Mouse (Mus musculus) small intestine, adult 2 months (tissue): Measurements from ENCODE around the gene Zfp281. TPM values are rescaled to one million over a fixed set of nuclear protein-coding genes. Genes with fewer than 3 reads are reported as not detected.

Experiments used
- H3K27ac ChIP-seq: fragments of 200-500 bp; 2 replicates; pipeline ENCODE4 v1.5.1; 2012; ENCODE audit warnings: low read depth, low read length, control low read depth, inconsistent platforms; ENCODE audit not compliant: insufficient read depth
- H3K27me3 ChIP-seq: fragments of 200-500 bp; 2 replicates; pipeline ENCODE4 v1.6.1; 2012; ENCODE audit warnings: mild to moderate bottlenecking, moderate library complexity, low read length, inconsistent platforms; ENCODE audit not compliant: control insufficient read depth, insufficient read depth
- H3K36me3 ChIP-seq: fragments of 200-500 bp; 2 replicates; pipeline ENCODE4 v1.6.1; 2012; ENCODE audit warnings: mild to moderate bottlenecking, low read length, control low read depth, inconsistent platforms; ENCODE audit not compliant: control insufficient read depth, insufficient read depth
- H3K4me1 ChIP-seq: fragments of 200-500 bp; 2 replicates; pipeline ENCODE4 v1.6.1; 2012; ENCODE audit warnings: low read length, inconsistent platforms, mixed read lengths; ENCODE audit not compliant: control insufficient read depth, insufficient read depth, insufficient read length
- H3K4me3 ChIP-seq: fragments of 200-500 bp; 2 replicates; pipeline ENCODE4 v1.5.1; 2012; ENCODE audit warnings: low read depth, mild to moderate bottlenecking, control low read depth, inconsistent platforms, low read length, moderate library complexity
- CTCF ChIP-seq: fragments of 200-500 bp; IDR thresholded peaks from 2 replicates; pipeline ENCODE4 v1.5.1; 2012; ENCODE audit warnings: low read depth, mild to moderate bottlenecking, control low read depth, inconsistent platforms, low read length, moderate library complexity, mixed read lengths; ENCODE audit not compliant: insufficient replicate concordance, insufficient read length; ENCODE audit errors: extremely low read depth
- POLR2A ChIP-seq: fragments of 200-500 bp; IDR thresholded peaks from 2 replicates; pipeline ENCODE4 v1.6.1; 2012; ENCODE audit warnings: low read depth, mild to moderate bottlenecking, control low read depth, inconsistent platforms, low read length, moderate library complexity
- WGBS: fragments of 180-500 bp; shearing (Covaris S2); methylation state at CpG from one replicate; pipeline ENCODE4 v1.1.7; 2018; 5-methylcytosine and 5-hydroxymethylcytosine counted together
- polyA plus RNA-seq: library from polyadenylated mRNA; depleted of rRNA; stranded (reverse); fragments of >200 nt; gene quantifications from 2 replicates; pipeline ENCODE4 v1.2.3, GENCODE M21; 2012; rRNA removed

The Zfp281 gene
- polyA plus RNA-seq, result 0.42 and 0.63 TPM in 2 replicates

GRCm38 (mm10) chr1:136624146-136625018, at the start of gene Zfp281:
Gene Zfp281 (plus strand): TSS chr1:136624901.
- Histone ChIP-seq H3K36me3 (no peaks in the 10 kb centered on the region), H3K27me3 (no peaks in the 10 kb centered on the region; the same call in 1 of the 2 replicates), H3K27ac (0 out of 2 replicates have a peak within 1 kb of the TSS, but pooled peaks have one; percentile 12), H3K4me1 (peaks cover 6% of the 10 kb centered on the region; the same call in 1 of the 2 replicates), H3K4me3 (peak within 1 kb of the TSS; percentile 76)
- TF ChIP-seq POLR2A (peak; percentile 56), CTCF (no peak)
- under 1% methylated on average over 45 of the region's 45 CpGs for WGBS

GRCm38 (mm10) chr1:136577890-136578663, 46.6 kb upstream of the Zfp281 start:
- TF ChIP-seq CTCF (no peak), POLR2A (no peak)
- no peak overlapping the region for H3K27ac ChIP-seq
- H3K4me1 ChIP-seq, result no peaks in the 10 kb centered on the region
- 0 out of 2 replicates have a peak, but pooled peaks cover 2% of the 10 kb centered on the region for H3K27me3 ChIP-seq
- WGBS, result 39% methylated on average over 16 of the region's 16 CpGs
- no peaks in the 10 kb centered on the region for H3K36me3 ChIP-seq
- H3K4me3 ChIP-seq, result no peak overlapping the region

GRCm38 (mm10) chr1:136579360-136579759, 45.3 kb upstream of the Zfp281 start:
- no peaks in the 10 kb centered on the region for H3K4me1 ChIP-seq
- H3K27me3 ChIP-seq, result 0 out of 2 replicates have a peak, but pooled peaks cover 2% of the 10 kb centered on the region
- TF ChIP-seq CTCF (no peak), POLR2A (no peak)
- WGBS, result 82% methylated on average over 14 of the region's 14 CpGs
- H3K4me3 ChIP-seq, result no peak overlapping the region
- no peak overlapping the region for H3K27ac ChIP-seq
- no peaks in the 10 kb centered on the region for H3K36me3 ChIP-seq

- Histone ChIP-seq H3K27me3 (0 out of 2 replicates have a peak, but pooled peaks cover 2% of the 10 kb centered on the region), H3K27ac (no peak overlapping the region), H3K36me3 (no peaks in the 10 kb centered on the region), H3K4me3 (no peak overlapping the region), H3K4me1 (no peaks in the 10 kb centered on the region)
- no peak for TF ChIP-seq POLR2A
- TF ChIP-seq CTCF, result no peak
- 75% methylated on average over 8 of the region's 8 CpGs for WGBS
Measured at GRCm38 (mm10) chr1:136580266-136580665, 44.4 kb upstream of the Zfp281 start.

GRCm38 (mm10) chr1:136581841-136582240, 42.9 kb upstream of the Zfp281 start:
- Histone ChIP-seq H3K27me3 (no peaks in the 10 kb centered on the region), H3K4me1 (no peaks in the 10 kb centered on the region), H3K36me3 (no peaks in the 10 kb centered on the region), H3K4me3 (no peak overlapping the region), H3K27ac (no peak overlapping the region)
- WGBS, result 75% methylated on average over 8 of the region's 8 CpGs
- TF ChIP-seq CTCF (no peak), POLR2A (no peak)

GRCm38 (mm10) chr1:136587761-136588405, 36.8 kb upstream of the Zfp281 start:
- no peaks in the 10 kb centered on the region for H3K36me3 ChIP-seq
- TF ChIP-seq POLR2A, result no peak
- no peak for TF ChIP-seq CTCF
- H3K27me3 ChIP-seq, result peaks cover 10% of the 10 kb centered on the region
- WGBS, result 79% methylated on average over 13 of the region's 13 CpGs
- H3K4me1 ChIP-seq, result no peaks in the 10 kb centered on the region
- H3K4me3 ChIP-seq, result no peak overlapping the region
- no peak overlapping the region for H3K27ac ChIP-seq

GRCm38 (mm10) chr1:136588908-136589307, 35.8 kb upstream of the Zfp281 start:
- no peak overlapping the region for H3K27ac ChIP-seq
- no peak overlapping the region for H3K4me3 ChIP-seq
- no peaks in the 10 kb centered on the region for H3K36me3 ChIP-seq
- TF ChIP-seq CTCF, result no peak
- TF ChIP-seq POLR2A, result no peak
- 28% methylated on average over 9 of the region's 9 CpGs for WGBS
- no peaks in the 10 kb centered on the region for H3K4me1 ChIP-seq
- peaks cover 10% of the 10 kb centered on the region for H3K27me3 ChIP-seq
